Mouse (Mus musculus) cerebellum, adult 18-20 months (tissue): ENCODE results near the gene Rtn4rl1.
A peak's percentile ranks its signal among the peaks of the same experiment; 100 is the strongest.

ENCODE experiments used
- DNase-seq, 2 experiments: peaks; one replicate each; pipeline ENCODE4 v3.0.0; 2021

Gene Rtn4rl1

GRCm38 (mm10) chr11:75190371-75190724, 3.2 kb upstream of the Rtn4rl1 start:
- DNase-seq: peak; percentile 84 to 87

- DNase-seq: no peak
Observed at GRCm38 (mm10) chr11:75190905-75191441, 2.6 kb upstream of the Rtn4rl1 start, which contains the start of gene Dph1. Gene Dph1, minus strand, starts transcription at chr11:75191241.

GRCm38 (mm10) chr11:75191841-75192240, 1.7 kb upstream of the Rtn4rl1 start:
- peak in 1 of 2 experiments; percentile 36 for DNase-seq

GRCm38 (mm10) chr11:75192336-75193214, 1.0 kb upstream of the Rtn4rl1 start:
- DNase-seq: peak; percentile 90 to 91

GRCm38 (mm10) chr11:75194121-75194849, 702 bp downstream of the Rtn4rl1 start:
- DNase-seq: no peak

- DNase-seq: peak; percentile 79 to 84
Observed at GRCm38 (mm10) chr11:75194850-75195461, 1.4 kb downstream of the Rtn4rl1 start.

GRCm38 (mm10) chr11:75196131-75196530, 2.5 kb downstream of the Rtn4rl1 start:
- peak; percentile 60 for DNase-seq

- DNase-seq: no peak
Observed at GRCm38 (mm10) chr11:75197956-75198355, 4.4 kb downstream of the Rtn4rl1 start.

GRCm38 (mm10) chr11:75198792-75199191, 5.2 kb downstream of the Rtn4rl1 start:
- DNase-seq: peak; percentile 68 to 82

- DNase-seq: peak in 1 of 2 experiments; percentile 33
Observed at GRCm38 (mm10) chr11:75199951-75200350, 6.4 kb downstream of the Rtn4rl1 start.

- peak; percentile 4 to 45 for DNase-seq
Observed at GRCm38 (mm10) chr11:75200935-75201334, 7.4 kb downstream of the Rtn4rl1 start.

GRCm38 (mm10) chr11:75201721-75202120, 8.1 kb downstream of the Rtn4rl1 start:
- peak; percentile 41 to 45 for DNase-seq

- peak; percentile 44 to 54 for DNase-seq
Observed at GRCm38 (mm10) chr11:75203926-75204325, 10.3 kb downstream of the Rtn4rl1 start.

GRCm38 (mm10) chr11:75204472-75204871, 10.9 kb downstream of the Rtn4rl1 start:
- peak in 1 of 2 experiments; percentile 34 for DNase-seq

GRCm38 (mm10) chr11:75206347-75206746, 12.8 kb downstream of the Rtn4rl1 start:
- DNase-seq: peak in 1 of 2 experiments; percentile 16

GRCm38 (mm10) chr11:75209363-75209762, 15.8 kb downstream of the Rtn4rl1 start:
- DNase-seq: peak in 1 of 2 experiments; percentile 23

- DNase-seq: peak in 1 of 2 experiments; percentile 12
Observed at GRCm38 (mm10) chr11:75210093-75210492, 16.5 kb downstream of the Rtn4rl1 start.

GRCm38 (mm10) chr11:75210755-75211154, 17.2 kb downstream of the Rtn4rl1 start:
- DNase-seq: peak in 1 of 2 experiments; percentile 23

- peak; percentile 62 to 65 for DNase-seq
Observed at GRCm38 (mm10) chr11:75212031-75212667, 18.6 kb downstream of the Rtn4rl1 start.

GRCm38 (mm10) chr11:75212876-75213275, 19.3 kb downstream of the Rtn4rl1 start:
- DNase-seq: peak; percentile 56 to 60

GRCm38 (mm10) chr11:75213372-75214080, 19.9 kb downstream of the Rtn4rl1 start:
- peak; percentile 66 to 74 for DNase-seq
